Mouse (Mus musculus): ENCODE results near the gene Vps53. TPM values are rescaled to one million over a fixed set of nuclear protein-coding genes. Genes with fewer than 3 reads are reported as not detected.
"Not testable (repeated sequence)": the region's sequence is repeated elsewhere in the genome, so short reads cannot be mapped to it uniquely, and the experiment has no call there.

Vps53 gene
- 10 to 100 TPM; 67.5 to 77.7 TPM for total RNA-seq (2021)
- long read RNA-seq, experiment 1, transcript Vps53-201 (22 exons, 2,833 nt) = major isoform, 57 of 74 reads
- long read RNA-seq, experiment 1, partial matches to known transcripts = 4 of 74 reads
- long read RNA-seq, experiment 1, other reads (novel, unspliced or antisense) = 9 of 74 reads
- long read RNA-seq, experiment 2, transcript Vps53-201 (22 exons, 2,833 nt) = major isoform, 48 of 65 reads
- long read RNA-seq, experiment 2, partial matches to known transcripts = 3 of 65 reads
- long read RNA-seq, experiment 2, other reads (novel, unspliced or antisense) = 10 of 65 reads

DNA sequence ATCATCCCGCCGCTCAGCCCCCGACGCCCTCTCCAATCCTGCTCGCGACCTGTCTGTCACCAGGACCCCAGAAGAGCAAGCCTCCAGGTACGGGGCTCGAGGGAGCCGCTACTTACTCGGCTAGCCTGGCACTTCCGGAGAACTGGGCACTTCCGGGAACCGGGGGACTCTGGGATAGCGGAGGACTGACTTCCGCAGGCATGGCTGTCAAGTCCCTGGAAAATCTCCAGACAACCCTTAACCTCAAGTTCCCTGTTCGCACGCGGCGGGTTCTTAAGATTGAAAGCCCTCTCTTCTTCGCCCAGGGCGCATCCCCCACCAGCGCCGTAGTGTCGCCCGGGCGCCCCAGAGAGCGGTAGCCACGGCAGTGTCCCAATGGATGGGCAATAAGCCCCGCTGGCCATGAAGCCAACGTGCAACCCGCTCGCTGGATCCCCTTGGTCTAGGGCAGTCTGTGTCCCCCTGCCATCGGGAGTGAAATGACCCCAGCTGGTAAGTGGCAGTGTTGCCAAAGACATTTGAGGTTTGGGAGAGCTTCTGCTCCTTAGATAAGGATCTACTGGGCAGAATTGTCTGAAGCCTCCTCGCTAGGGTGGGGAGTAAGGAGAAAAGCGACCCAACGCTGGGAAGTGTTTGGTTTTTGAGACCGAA is at the start of gene Vps53, which contains the start of gene Fam57a:
Gene Vps53, minus strand, starts transcription at position 153 of the 651 bp plus-strand sequence.
Gene Fam57a, plus strand, starts transcription at position 177 of the 651 bp plus-strand sequence.
- peak; percentile 87 to 88 for DNase-seq (ENCODE audit: low spot score in 2 of 2)
- intact Hi-C loops (cut with DNase I) = no loop called here

DNA sequence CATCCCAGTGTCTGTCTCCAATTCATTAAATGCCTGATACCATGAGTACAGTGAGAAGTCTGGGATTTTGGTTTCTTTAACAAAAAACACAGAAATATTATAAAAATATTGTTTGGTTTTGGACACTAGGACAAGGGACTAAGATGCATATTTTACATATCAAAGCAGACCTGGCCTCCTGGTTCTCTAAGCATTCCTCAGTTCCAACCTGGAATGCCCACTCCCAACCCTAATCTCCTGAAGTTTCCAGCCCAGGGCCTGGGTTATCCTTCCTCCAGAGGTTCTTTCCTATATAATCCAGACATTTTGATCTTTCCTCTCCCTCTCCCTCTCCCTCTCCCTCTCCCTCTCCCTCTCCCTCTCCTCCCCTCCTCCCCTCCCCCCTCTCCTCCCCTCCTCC is 45.6 kb upstream of the Vps53 start:
- intact Hi-C loops (cut with DNase I) = no loop called here
- DNase-seq (ENCODE audit: low spot score in 2 of 2) = no peak

DNA sequence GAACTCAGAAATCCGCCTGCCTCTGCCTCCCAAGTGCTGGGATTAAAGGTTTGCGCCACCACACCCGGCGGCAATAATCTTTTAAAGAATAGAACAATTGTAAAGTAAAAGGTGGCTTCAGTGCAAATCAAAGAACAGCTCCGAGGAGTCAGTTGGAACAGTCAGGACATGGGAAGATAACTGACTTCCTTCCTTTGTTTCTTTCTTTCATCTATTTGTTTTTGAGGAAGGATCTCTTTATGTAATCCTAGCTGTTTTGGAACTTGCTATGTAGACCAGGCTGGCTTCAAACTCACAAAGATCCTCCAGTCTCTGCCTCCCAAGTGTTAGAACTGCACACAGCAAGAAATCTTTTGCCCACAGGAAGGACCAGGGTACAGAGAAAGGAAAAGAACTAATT is 45.2 kb upstream of the Vps53 start:
- no peak for DNase-seq (ENCODE audit: low spot score in 2 of 2)
- intact Hi-C loops (cut with DNase I) = no loop called here

DNA sequence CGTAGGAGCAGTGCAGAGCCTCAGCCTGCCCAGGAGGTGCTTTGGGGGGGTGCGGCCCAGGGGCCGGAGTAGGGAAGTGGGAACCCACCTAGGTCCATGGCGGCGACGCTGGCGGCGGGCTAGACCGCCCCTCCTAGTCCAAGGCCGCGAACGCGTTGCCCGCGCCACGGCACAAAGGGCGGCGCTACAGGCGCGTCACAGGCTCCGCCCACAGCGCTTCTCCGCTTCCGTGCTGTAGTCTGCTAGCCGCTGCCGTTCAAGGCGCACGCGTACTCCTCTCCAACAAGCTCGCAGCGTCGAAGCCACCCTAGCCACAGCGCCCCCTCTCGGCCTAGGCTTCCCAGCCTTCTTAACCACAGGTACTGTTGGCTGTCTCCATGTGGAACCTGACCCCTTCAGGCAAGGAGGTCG is 37.9 kb upstream of the Vps53 start, which contains the start of the genes Dbil5 and Gemin4:
Gene Dbil5, plus strand, starts transcription at position 219 of the 411 bp plus-strand sequence.
Gene Gemin4, minus strand, starts transcription at position 275 of the 411 bp plus-strand sequence.
- DNase-seq (ENCODE audit: low spot score in 2 of 2) = peak; percentile 97
- intact Hi-C loops (cut with DNase I) = no loop called here

DNA sequence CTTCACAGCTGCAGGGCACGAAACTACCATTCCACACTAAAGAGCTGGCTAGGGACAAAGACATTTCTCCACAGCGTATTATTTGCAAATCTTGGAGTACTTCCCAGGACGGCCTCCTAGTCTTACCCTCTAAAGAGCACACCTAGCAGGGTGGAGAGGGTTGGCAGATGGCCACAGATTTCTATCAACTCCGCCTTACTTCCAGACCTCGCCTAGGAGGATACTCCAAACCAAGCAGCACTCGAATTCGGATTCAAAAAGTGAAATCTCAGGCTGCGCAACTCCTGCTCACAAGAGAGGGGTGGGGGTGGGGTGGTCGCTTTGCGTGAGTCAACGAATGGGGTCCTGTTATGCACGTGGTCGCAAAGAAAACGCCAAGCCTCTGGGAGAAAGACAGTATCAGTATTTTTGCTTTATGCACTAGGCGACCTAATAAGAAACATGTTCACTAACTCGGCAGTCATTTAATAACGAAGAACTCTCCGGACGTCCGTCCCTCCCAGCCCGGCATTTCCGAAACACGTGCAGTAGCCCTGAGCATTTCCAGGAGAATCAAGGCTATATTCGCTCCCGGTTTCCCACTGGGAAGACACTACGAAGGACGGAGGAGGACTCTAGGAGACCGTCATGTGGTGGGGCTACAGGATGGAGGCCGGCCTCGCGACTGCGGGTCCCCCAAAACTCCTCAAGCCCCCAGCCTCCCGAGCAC is 37.4 kb upstream of the Vps53 start:
- DNase-seq (ENCODE audit: low spot score in 2 of 2) = peak; percentile 31
- intact Hi-C loops (cut with DNase I) = no loop called here

DNA sequence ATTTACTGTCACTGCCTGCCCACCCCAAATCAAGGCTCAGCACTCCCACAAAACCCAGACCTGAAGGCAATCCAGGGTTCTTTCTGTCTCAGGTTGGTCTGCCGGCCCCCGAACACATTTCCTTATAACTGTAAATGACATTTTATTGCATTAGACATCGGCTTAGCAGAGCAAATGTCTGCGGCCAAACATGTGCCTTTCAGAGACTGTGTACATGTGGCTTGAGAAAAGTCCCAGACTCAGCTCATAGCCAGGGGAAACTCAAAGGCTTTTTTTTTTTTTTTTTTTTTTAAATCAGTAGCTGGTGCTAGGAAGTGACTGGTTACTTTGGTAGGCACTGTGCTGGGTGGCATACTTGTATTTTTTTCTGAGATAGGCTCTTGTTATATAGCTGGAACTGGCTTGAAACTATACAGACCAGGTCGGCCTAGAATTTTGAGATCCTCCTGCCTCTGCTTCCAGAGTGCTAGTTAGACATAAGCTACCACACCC is 36.6 kb upstream of the Vps53 start:
- no peak for DNase-seq (ENCODE audit: low spot score in 2 of 2)
- intact Hi-C loops (cut with DNase I) = no loop called here

DNA sequence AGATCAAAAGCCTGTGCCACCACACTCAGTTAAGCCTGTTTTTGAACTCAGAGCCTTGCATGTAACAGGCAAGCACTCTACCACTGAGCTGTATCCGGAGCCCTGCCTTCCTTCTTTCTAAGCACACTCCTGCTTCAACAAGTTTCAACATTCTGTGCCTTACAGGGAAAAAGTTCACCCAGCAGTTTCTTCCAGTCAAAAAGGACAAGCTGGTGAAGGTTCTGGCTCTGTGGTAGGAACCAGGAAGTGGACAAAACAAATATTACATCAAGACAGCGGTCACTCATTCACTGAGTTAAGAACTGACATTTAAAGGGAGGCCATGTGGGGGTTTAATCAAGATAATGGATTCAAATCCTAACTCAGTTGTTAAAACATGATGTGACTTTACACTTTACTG is 35.6 kb upstream of the Vps53 start:
- intact Hi-C loops (cut with DNase I) = no loop called here
- no peak for DNase-seq (ENCODE audit: low spot score in 2 of 2)

DNA sequence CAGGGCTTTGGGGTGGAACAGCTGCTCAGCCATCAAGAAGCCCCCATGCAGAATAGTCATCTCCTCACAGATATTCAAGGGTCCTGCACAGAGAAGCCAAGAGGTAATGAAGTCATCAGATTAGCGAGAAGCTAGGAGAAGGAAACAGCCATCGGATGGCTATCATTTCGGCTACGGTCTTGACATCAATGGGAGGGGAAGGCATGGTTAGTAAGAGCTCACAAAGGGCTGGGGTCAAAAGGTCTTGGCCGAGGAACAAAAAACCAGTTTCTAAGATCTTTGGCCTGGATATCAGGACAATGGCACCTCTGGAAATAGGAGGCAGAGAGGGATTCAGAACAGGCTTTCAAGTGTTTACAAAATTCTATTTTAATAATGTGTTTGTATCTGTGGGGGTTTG is 34.4 kb upstream of the Vps53 start:
- DNase-seq (ENCODE audit: low spot score in 2 of 2) = no peak
- intact Hi-C loops (cut with DNase I) = no loop called here

DNA sequence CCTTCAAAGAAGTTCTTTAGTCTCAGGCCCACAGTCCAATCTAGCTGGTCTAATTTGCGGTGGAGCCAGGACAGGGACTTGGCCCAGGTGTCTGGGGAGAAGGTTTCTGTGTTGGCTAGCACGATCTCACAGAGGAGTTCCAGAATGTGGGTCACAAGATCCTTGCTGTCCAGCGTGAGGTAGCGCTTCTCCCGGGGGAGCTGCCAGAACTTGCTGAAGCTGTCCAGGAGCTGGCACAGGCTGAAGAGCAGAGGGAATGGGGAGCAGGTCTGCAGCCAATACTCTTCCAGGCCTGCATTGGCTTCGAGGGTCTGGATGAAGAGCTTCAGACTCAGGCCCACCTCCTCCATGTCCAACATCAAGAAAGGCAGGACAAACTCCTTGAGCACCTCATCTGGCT is 32.1 kb upstream of the Vps53 start:
- DNase-seq (ENCODE audit: low spot score in 2 of 2); intact Hi-C loops (cut with DNase I): not testable (repeated sequence)

DNA sequence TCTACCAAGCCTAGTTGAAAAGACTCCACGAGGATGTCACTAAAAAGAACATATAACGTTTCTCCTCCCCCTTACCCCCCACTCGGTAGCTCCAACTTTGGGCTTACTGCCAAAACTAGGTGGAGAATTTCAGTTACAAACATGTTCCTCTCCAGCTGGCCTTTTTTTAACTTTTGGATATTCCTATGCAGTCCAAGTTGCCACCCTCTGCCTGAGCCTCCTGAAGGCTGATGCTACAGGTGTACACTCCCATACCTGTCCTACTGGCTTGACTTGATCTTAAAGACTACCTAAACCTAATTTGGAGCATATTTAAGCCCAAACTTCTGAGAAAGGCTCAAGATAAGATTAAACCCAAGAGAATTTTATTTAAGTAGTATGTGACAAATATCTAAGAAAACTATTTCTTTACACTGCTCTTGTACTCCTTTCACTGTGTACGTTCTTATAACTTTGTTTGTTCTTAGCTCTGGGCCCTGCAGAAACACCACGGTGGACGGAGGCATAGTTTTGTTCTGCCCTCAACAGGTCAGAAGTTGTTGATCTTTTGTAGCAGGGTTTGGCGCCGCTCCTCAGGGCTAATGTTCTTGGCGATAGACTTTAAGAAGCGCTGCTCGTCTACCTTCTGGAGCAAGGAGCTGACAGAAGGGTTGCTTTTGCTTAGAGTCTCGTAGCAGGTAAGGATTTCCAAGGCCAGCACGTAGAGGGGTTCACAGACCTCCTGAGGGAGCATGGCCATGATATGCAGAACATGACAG is 31.0 kb upstream of the Vps53 start:
- intact Hi-C loops (cut with DNase I) = no loop called here
- peak in 1 of 2 experiments; percentile 40 for DNase-seq (ENCODE audit: low spot score in 2 of 2)

DNA sequence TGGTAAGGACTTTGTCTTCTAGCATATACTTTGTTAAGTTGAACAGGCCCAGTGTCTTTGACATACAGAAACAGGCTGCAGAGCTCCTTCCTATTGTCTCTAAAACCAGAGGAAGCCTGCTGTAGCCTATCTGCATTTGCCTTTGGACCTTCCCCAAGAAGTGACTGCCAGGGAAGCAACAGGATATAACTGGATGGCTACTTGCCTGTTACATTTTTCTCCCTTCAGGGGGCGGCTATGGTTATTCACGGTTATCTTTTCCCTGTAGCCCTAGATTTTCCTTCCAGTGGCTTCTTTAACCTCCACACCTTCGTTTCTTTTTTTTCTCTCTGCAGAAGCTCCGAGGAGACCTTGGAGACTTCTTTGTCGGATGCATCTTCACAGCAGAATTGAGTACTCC is 27.3 kb upstream of the Vps53 start:
- no peak for DNase-seq (ENCODE audit: low spot score in 2 of 2)
- intact Hi-C loops (cut with DNase I) = no loop called here

DNA sequence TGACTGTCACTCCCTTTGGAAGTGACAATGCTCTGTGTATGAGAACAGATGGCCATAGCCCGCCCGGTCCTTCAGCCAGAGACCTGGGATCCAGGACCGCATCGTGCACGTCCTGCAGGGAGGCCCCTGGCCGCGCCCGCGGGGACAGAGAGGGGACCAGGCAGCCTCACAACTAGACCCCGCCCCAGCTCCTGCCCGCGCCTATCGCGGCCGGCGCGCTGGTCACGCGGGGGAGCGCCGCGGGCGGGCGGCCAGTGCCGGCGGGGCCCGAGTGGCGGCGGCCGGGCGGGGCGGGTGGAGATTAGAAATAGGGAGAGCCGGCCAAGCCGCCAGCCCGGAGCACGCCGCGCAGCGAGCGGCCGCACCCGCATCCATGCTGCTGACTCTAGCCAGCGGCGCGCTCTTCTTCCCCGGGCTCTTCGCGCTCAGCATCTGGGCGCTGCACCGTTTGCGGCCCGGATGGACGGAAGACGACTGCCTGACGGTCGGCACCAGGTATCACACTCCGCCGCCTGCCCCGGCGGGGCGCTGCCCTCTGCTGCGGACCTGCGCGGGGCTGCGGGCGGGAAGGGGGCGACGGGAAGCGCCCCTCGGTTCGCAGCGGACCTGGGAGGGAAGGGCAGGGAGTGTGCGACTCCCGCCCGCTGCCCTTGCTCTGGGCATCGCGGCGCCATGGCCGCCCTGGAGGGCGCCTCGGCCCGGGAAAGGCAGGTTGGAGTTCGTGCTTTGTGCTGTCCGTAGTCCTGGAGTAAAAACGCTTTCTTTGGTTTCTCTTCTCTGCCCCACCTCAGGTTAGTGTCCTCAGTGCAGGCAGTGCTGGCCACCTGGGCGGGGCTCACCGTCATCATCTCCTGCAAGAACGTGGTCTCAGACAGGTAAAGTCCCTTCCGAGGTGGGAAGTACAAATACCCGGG is 22.6 kb upstream of the Vps53 start:
- intact Hi-C loops (cut with DNase I) = no loop called here
- peak; percentile 73 to 79 for DNase-seq (ENCODE audit: low spot score in 2 of 2)

DNA sequence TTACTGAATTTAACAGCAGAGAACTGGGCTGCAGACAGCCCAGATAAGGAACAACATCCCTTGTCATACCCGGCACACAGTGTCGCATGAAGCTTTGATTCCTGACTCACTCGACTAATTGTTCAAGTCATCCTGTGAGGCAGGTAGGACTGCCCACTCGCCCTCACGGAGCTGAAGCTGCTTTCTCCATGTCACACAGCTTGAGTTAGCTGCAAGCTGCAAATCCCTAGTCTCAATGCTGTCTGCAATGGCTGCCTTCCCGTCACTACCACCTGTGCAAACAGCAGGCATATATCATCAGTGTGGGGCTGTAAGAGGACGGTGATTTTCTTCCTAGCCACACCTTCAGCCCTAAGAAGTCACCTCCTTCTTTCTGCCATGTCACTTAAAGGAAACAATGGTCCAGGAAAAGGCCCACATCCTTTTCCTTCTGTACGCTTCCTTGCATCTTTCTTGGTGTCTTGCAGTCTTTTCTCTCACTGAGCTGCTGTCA is 17.6 kb upstream of the Vps53 start:
- intact Hi-C loops (cut with DNase I) = no loop called here
- DNase-seq (ENCODE audit: low spot score in 2 of 2) = no peak

DNA sequence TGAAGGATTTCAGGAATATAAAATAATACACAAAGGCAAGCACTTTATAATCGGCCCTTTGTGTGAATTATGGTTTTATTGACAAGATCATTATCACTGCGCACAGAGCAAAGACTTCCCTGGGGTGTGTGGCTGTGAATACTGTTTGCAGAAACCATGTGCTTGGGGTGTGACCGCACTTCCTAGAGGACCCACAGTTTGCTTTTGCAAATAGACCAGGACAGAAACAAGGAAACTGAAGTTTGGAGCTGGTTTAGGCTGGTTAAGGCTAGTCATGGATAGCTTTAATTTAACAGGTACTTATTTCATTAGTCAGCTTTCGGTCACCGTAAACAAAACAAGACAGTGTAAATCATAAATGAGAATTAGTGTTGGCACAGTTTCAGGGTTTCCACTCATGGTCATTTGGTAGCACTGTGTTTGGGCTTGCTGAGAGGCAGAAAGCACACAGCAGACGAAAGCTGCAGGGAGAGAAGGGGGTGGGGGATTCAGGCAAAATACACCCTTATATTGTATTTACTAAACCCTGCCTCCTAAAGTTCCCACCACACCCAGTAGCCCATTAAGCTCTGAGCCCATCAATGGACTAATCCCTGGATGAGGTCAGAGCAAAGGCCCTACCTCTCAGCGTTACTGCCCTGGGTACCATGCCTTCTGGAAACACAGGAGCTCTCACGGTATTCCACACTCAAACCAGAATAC is 17.0 kb upstream of the Vps53 start:
- intact Hi-C loops (cut with DNase I) = no loop called here
- DNase-seq (ENCODE audit: low spot score in 2 of 2) = no peak

DNA sequence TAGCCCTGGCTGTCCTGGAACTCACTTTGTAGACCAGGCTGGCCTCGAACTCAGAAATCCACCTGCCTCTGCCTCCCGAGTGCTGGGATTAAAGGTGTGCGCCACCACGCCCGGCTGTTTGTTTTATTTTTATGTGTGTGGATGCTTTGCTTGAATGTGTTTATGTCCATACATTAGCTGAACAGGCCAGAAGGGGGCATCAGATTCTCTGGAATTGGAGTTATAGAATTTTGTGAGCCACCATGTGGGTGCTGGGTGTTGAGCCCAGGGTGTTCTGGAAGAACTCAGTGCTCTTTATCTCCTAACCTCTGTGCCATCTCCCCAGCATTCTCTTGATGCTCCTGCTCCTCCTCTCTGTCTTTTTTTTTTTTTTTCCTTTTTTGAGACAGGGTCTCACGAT is 7.5 kb upstream of the Vps53 start:
- intact Hi-C loops (cut with DNase I) = no loop called here
- DNase-seq (ENCODE audit: low spot score in 2 of 2) = no peak

DNA sequence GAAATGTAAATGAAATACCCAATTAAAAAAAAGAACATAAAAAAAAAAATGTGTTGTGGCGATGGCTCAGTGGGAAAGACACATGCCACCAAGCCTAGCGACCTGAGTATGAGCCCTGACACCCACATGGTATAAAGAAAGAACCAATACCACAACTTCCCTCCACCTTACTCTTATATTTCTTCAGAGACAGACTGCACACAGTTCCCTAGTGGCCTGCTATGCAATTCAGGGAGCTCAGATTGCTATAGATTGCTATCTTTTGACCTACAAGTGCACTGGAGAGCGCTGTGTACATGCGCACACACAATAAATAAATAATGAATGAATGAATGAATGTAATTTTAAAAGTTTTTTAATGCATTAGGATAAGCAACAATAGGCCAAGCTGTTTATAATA is 4.3 kb upstream of the Vps53 start:
- DNase-seq (ENCODE audit: low spot score in 2 of 2) = no peak
- intact Hi-C loops (cut with DNase I) = no loop called here

DNA sequence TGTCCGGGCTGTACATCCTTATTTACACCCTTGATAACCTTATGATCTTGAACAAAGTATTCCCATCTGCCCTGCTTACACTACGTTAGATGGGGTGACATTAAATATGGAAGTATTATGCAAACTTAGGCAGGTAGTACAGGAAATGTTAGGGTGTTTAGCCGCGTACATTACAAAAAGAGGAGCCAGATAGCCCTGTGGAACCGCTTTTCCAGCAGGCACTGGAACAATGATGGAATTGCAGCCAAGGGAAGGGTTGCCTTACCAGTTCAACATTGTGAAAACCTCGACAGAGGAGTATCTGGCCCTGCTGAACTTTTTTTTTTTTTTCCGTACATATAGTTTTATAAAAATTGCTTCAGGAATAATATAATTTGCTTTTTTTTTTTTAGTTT is 696 bp upstream of the Vps53 start:
- intact Hi-C loops (cut with DNase I) = no loop called here
- DNase-seq (ENCODE audit: low spot score in 2 of 2) = no peak

Measured in left cerebral cortex, postnatal 14 days (tissue).